Mouse (Mus musculus) midbrain, embryonic 11.5 days (tissue): Measurements from ENCODE around the gene Urgcp. TPM values are rescaled to one million over a fixed set of nuclear protein-coding genes. Genes with fewer than 3 reads are reported as not detected.
"Not testable (repeated sequence)": the region's sequence is repeated elsewhere in the genome, so short reads cannot be mapped to it uniquely, and the experiment has no call there.

Source experiments
- ATAC-seq: fragments of 200-750 bp; cut with Nextera tagmentation; 2 replicates; pipeline ENCODE4 v1.8.0; 2017; ENCODE audit warnings: moderate TSS enrichment, moderate library complexity; ENCODE audit not compliant: low FRiP score
- DNase-seq: peaks from one replicate; pipeline ENCODE4 v3.0.0; 2015; ENCODE audit warnings: low spot score; ENCODE audit errors: missing footprints
- H3K27ac ChIP-seq: fragments of 300-500 bp; sonication (generic); 2 replicates; pipeline ENCODE4 v1.5.1; 2014; ENCODE audit warnings: low read depth, low read length
- H3K27me3 ChIP-seq: fragments of 300-500 bp; sonication (generic); 2 replicates; pipeline ENCODE4 v1.6.1; 2014; ENCODE audit warnings: mild to moderate bottlenecking, low read length, moderate library complexity, mixed read lengths; ENCODE audit not compliant: control insufficient read depth, insufficient read depth
- H3K36me3 ChIP-seq: fragments of 300-500 bp; sonication (generic); 2 replicates; pipeline ENCODE4 v1.6.1; 2014; ENCODE audit warnings: mild to moderate bottlenecking, low read length, moderate library complexity, mixed read lengths; ENCODE audit not compliant: control insufficient read depth, insufficient read depth
- H3K4me1 ChIP-seq: fragments of 300-500 bp; sonication (generic); 2 replicates; pipeline ENCODE4 v1.6.1; 2014; ENCODE audit warnings: low read length; ENCODE audit not compliant: control insufficient read depth, insufficient read depth
- H3K4me2 ChIP-seq: fragments of 300-500 bp; sonication (generic); 2 replicates; pipeline ENCODE4 v1.6.1; 2014; ENCODE audit warnings: mild to moderate bottlenecking, moderate library complexity
- H3K4me3 ChIP-seq: fragments of 300-500 bp; sonication (generic); 2 replicates; pipeline ENCODE4 v1.5.1; 2014; ENCODE audit warnings: low read depth, low read length
- H3K9ac ChIP-seq: fragments of 300-500 bp; sonication (generic); 2 replicates; pipeline ENCODE4 v1.6.1; 2014; ENCODE audit warnings: low read length
- H3K9me3 ChIP-seq: fragments of 300-500 bp; sonication (generic); 2 replicates; pipeline ENCODE4 v1.6.1; 2016; ENCODE audit warnings: low read length; ENCODE audit not compliant: control insufficient read depth
- WGBS: fragments of 180-500 bp; shearing (Covaris S2); extraction: QIAGEN DNeasy Blood & Tissue Kit; methylation state at CpG from one replicate; pipeline ENCODE4 v1.1.7; 2014; 5-methylcytosine and 5-hydroxymethylcytosine counted together
- polyA plus RNA-seq: library from polyadenylated mRNA; unstranded; fragments of >200 nt; fragmentation: Nextera tagmentation; extraction: Ambion mirVana; gene quantifications from 2 replicates; pipeline ENCODE4 v1.2.1, GENCODE M21; 2014

The Urgcp gene
- polyA plus RNA-seq = 9.9 and 11.7 TPM in 2 replicates

DNA sequence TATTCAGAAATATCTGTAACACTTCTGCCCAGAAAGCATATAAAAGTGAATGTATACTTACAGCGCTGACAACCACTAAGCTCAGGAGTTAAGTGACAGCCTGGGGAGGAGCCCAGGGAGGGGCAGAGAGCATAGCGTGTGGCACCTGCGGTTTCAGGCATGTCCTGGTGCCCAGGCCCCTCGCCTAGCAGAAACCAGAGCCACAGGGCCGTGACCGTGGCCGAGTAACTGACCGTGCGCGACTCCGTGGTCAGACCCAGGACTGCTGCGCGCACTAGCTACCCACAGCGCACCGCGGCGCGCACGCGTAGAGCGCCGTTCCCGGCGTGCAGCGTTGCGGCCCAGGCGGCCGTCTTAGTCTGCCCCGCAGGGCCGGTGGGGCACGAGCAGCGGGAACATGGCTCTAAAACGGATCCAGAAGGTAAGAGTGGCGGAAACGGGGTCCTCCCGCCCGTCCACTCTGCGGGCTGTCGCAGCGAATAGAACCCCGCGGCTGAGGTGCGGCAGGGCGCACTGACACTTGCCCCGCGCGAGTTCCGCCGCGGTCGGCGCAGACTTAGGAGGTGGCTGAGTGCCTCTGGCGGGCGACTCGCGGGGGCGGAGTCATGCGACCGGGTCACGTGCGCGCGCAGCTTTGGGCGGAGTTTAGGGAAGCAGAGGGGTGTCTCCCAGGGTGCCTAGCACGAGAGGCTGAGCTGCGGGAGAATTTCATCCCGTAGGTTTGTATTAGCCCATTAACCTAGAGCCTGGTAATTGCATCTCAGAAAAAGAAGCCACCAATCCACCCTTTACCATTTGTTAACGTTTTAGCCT, at the start of gene Urgcp:
Gene Urgcp (minus strand): TSS at position 557 of the 813 bp plus-strand sequence.
- Histone ChIP-seq H3K36me3 (peaks cover 5% of the 10 kb centered on the region; the same call in 1 of the 2 replicates), H3K9me3 (no peaks in the 10 kb centered on the region), H3K27ac (peak within 1 kb of the TSS; percentile 89), H3K9ac (peak within 1 kb of the TSS; percentile 71), H3K27me3 (no peaks in the 10 kb centered on the region), H3K4me1 (0 out of 2 replicates have a peak, but pooled peaks cover 5% of the 10 kb centered on the region), H3K4me2 (peak within 1 kb of the TSS; percentile 93), H3K4me3 (peak within 1 kb of the TSS; percentile 80)
- under 1% methylated on average over 68 of the region's 68 CpGs for WGBS
- DNase-seq (peak; percentile 100), ATAC-seq (peak; percentile 98)

DNA sequence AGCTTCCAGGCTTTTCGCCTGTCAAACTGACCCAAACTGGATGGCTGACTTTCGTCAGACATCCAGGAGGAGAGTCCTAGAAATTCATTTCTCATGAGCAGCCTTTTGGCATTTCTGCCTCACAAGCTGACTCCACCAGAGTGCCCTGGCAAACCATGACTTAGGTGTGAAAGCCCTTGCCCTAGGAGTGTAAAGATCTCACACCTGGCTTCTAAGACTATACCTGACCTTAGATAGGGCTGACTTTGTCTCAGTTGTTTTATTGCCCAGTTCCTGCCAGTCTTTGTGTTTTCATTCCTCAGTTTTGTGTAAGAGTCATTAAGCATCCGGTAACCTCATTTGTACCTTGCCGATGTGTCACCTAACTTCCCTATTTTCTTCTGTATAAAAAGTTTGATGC, 47.3 kb upstream of the Urgcp start:
- H3K4me1 ChIP-seq, H3K4me2 ChIP-seq, H3K4me3 ChIP-seq, ATAC-seq, DNase-seq, H3K27me3 ChIP-seq, H3K27ac ChIP-seq, H3K9ac ChIP-seq, H3K36me3 ChIP-seq, H3K9me3 ChIP-seq: not testable (repeated sequence)
- WGBS = 94% methylated on average over 4 of the region's 4 CpGs

DNA sequence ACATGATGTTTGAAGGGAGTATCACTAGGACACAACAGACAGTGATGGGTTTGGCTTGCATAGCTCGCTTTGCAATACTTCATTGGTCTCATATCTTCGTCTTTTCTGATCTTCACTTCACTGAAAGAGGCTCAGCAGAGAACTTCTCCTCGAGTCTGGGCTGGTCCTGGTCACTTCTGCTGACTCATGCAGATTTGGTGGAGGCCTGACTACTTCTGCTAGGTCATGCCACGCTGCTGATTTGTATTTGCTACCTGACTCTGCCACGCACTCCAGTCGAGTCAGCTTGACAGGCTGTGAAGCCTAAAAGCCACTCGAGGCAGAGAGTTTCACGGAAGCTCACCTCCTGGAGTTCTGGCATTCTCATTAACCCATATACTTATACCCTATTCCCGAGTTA, 45.8 kb upstream of the Urgcp start:
- H3K36me3 ChIP-seq = no peaks in the 10 kb centered on the region
- WGBS = 86% methylated on average over 9 of the region's 9 CpGs
- ATAC-seq (no peak), DNase-seq (no peak)
- no peaks in the 10 kb centered on the region for H3K27me3 ChIP-seq
- no peak overlapping the region for H3K9ac ChIP-seq
- H3K4me1 ChIP-seq = no peaks in the 10 kb centered on the region
- H3K27ac ChIP-seq = no peak overlapping the region
- H3K4me3 ChIP-seq = no peak overlapping the region
- no peak overlapping the region for H3K4me2 ChIP-seq
- no peaks in the 10 kb centered on the region for H3K9me3 ChIP-seq

DNA sequence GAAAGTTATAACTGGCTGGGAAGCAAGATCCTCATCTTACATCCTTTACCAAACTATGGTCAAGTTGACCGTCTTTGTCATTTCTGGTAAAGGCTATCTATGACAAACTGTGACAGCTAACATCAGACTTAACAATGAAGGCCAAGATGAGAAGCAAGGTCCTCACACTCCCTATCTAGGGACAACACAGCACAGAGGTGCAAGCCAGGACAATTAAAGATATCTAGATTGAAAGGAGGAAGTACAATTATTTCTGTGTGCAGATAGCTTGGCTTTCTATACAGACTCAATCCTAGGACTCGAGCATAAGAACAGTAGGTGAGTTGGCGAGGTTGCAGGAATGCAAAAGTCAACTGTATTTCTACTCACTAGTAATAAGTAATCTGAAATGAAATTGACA, 43.5 kb upstream of the Urgcp start:
- no peaks in the 10 kb centered on the region for H3K9me3 ChIP-seq
- no peaks in the 10 kb centered on the region for H3K36me3 ChIP-seq
- no peaks in the 10 kb centered on the region for H3K27me3 ChIP-seq
- no peak overlapping the region for H3K4me2 ChIP-seq
- no peak overlapping the region for H3K4me3 ChIP-seq
- ATAC-seq (no peak), DNase-seq (no peak)
- 86% methylated on average over 3 of the region's 3 CpGs for WGBS
- H3K9ac ChIP-seq = no peak overlapping the region
- H3K27ac ChIP-seq = no peak overlapping the region
- no peaks in the 10 kb centered on the region for H3K4me1 ChIP-seq

DNA sequence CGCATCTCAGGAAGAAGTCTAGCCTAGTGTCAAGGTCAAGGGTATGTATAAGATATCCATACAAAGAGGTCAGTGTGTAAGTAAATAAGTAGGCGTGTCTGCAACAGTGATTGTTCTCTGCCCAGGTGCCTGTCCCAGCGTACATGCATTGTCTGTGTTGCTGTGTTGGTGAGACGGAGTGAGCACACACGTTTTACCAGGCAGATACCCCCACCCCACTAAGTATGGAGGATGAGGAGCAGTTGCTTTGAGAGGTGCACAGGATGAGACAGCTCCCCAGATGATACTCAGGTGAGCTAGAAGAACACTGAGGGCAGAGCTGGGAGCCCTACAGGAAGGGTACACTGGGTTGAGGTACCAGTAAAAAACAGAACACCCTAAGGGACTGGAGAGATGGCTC, 42.0 kb upstream of the Urgcp start:
- WGBS = 81% methylated on average over 5 of the region's 5 CpGs
- H3K36me3 ChIP-seq = peaks cover 3% of the 10 kb centered on the region; the same call in 1 of the 2 replicates
- ATAC-seq = no peak
- no peaks in the 10 kb centered on the region for H3K27me3 ChIP-seq
- H3K9me3 ChIP-seq = no peaks in the 10 kb centered on the region
- H3K27ac ChIP-seq = no peak overlapping the region
- no peak overlapping the region for H3K4me2 ChIP-seq
- H3K9ac ChIP-seq = no peak overlapping the region
- no peak overlapping the region for H3K4me3 ChIP-seq
- DNase-seq = no peak
- H3K4me1 ChIP-seq = no peaks in the 10 kb centered on the region

DNA sequence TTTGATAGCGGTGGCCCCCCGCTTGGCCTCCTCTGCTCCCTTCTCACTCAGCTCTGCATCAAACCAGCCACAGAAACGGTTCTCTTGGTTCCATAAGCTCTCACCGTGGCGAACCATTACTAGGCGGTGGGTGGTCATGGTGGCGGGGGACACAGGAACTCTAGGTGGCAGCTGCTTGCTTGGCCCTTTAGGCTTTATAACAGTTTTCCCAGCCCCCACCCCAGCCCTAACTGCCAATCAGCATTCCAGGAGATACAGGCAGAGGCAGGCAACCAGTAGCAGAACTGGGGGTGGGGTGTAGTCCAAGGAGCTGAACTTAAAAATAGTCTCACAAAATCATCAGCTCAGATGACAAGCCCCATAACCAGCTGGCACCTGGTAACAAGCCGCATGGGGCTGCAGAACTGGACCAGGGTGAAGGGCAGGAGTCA, 41.4 kb upstream of the Urgcp start, which contains the start of gene Pgam2:
Gene Pgam2 (minus strand): TSS at position 183 of the 431 bp plus-strand sequence.
- DNase-seq = no peak
- peaks cover 4% of the 10 kb centered on the region; the same call in 1 of the 2 replicates for H3K36me3 ChIP-seq
- no peaks in the 10 kb centered on the region for H3K4me1 ChIP-seq
- no peak within 1 kb of the TSS for H3K4me2 ChIP-seq
- no peaks in the 10 kb centered on the region for H3K9me3 ChIP-seq
- WGBS = 49% methylated on average over 8 of the region's 8 CpGs
- H3K9ac ChIP-seq = no peak within 1 kb of the TSS
- no peaks in the 10 kb centered on the region for H3K27me3 ChIP-seq
- ATAC-seq = 0 out of 2 replicates have a peak, but pooled peaks have one; percentile 27
- no peak within 1 kb of the TSS for H3K27ac ChIP-seq
- no peak within 1 kb of the TSS for H3K4me3 ChIP-seq

DNA sequence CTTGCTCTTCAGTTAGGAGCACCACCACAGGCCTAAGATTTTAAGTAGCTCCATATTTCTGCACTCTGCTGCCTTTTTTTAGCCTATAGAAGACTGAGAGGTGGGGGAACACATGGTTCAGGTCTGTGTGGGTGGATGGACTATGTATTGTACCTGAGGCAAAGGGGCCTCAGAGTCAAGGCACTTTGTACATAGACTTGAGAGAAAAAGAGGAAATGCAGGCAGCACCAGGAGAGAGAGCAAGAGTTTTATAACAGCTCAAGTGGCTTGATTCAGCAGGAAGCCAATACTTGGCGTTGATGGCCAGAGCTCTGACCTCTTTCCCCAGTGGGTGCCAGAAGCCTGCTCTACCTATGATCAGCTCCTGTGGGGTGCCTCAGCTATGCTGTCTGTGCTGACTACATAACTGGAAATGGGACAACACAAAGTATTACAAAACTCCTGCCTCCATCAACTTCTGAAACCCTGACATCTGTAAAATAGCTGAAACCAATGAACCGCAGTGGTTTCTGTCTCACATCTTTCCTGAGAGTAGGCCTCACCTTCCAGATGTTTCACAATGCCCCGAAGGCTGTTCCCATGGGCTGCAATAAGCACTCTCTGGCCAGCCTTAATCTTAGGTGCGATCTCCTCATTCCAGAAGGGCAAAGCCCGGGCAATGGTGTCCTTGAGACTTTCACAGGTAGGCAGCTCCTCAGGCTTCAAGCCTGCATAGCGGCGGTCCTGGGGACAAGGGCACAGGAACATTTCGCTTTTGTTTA, 40.5 kb upstream of the Urgcp start:
- WGBS = 79% methylated on average over 8 of the region's 8 CpGs
- Histone ChIP-seq H3K4me3 (no peak overlapping the region), H3K9ac (no peak overlapping the region), H3K9me3 (no peaks in the 10 kb centered on the region), H3K36me3 (peaks cover 9% of the 10 kb centered on the region; the same call in 1 of the 2 replicates), H3K4me2 (no peak overlapping the region), H3K4me1 (no peaks in the 10 kb centered on the region), H3K27me3 (no peaks in the 10 kb centered on the region), H3K27ac (no peak overlapping the region)
- DNase-seq (no peak), ATAC-seq (0 out of 2 replicates have a peak, but pooled peaks have one; percentile 5)

DNA sequence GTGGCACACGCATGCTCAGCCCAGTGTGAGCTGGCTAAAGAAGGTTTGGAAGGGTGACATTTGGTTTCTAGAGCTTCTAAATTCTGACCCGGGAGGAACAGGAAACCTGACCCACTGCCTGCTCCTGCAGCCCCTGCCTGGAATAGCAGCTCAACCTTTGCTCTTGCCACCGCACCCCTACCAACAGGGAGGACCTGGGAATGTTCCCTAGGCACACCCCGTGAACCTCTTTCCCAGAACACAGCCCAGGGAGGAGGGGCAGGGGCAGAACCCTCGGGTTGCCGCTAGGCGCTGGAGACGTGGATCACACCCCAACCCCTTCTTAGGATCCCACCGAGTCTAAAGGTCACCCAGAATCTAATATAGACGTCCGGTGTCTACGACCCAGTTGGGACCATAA, 39.8 kb upstream of the Urgcp start:
- H3K27me3 ChIP-seq = no peaks in the 10 kb centered on the region
- H3K4me2 ChIP-seq = no peak overlapping the region
- H3K9me3 ChIP-seq = no peaks in the 10 kb centered on the region
- ATAC-seq (0 out of 2 replicates have a peak, but pooled peaks have one; percentile 5), DNase-seq (no peak)
- no peak overlapping the region for H3K9ac ChIP-seq
- no peak overlapping the region for H3K4me3 ChIP-seq
- H3K36me3 ChIP-seq = peaks cover 14% of the 10 kb centered on the region
- 71% methylated on average over 12 of the region's 12 CpGs for WGBS
- H3K27ac ChIP-seq = no peak overlapping the region
- H3K4me1 ChIP-seq = no peaks in the 10 kb centered on the region

DNA sequence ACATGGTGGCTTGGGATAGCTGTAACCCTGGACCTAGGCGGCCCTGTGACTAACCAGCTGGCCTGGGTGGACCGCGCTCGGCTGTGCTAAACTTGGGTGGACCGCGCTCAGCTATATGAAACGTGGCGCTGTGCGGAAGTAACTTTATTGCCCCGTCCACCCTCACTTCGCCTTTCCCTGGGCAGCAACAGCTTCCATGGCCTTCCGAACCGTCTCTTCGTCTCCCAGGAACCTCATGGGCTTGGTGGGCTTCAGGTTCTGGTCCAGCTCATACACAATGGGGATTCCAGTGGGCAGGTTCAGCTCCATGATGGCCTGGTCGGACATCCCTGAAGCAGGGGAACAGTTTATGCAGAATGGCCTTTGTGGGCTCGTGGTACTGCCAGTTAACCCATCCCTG, 39.3 kb upstream of the Urgcp start:
- no peak overlapping the region for H3K27ac ChIP-seq
- H3K4me2 ChIP-seq = no peak overlapping the region
- no peak for ATAC-seq
- no peaks in the 10 kb centered on the region for H3K9me3 ChIP-seq
- H3K27me3 ChIP-seq = no peaks in the 10 kb centered on the region
- no peak overlapping the region for H3K9ac ChIP-seq
- H3K4me1 ChIP-seq = no peaks in the 10 kb centered on the region
- no peak for DNase-seq
- H3K4me3 ChIP-seq = no peak overlapping the region
- WGBS = 94% methylated on average over 16 of the region's 16 CpGs
- H3K36me3 ChIP-seq = peaks cover 15% of the 10 kb centered on the region
